Mouse (Mus musculus): ENCODE results near the gene Epha5.

Epha5 gene

GRCm38 (mm10) chr5:84298878-84299736 lies 118.1 kb downstream of the Epha5 start:
- DNase-seq (ENCODE audit: low spot score): no peak

DNA sequence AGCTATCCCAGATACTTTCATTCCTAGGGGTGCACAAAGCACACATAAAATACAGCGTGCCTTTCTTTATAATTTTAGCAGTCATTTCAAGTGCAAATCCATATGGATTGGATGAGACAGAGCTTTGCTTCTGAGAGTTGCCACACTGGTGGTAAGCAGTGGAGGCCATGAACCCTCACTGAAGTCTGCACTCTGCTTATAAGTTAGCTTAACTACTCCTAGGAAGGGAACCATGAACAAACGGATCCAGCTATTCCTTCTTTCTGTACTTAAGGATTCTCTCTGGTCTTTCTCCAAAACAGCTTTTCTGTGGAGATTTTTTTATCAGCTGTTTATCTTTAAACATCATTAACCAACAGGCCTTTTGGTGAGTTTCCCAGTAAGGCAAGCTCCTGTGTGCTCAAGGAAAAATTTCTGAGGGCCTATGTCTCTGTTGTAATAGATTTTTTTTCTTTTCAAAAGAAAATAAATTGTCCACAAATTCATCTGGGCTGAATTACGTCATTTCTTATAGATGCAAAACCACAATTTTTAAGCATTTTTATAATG lies 127.7 kb downstream of the Epha5 start:
- no peak for DNase-seq (ENCODE audit: low spot score)

- DNase-seq (ENCODE audit: low spot score): no peak
These were observed 135.7 kb downstream of the Epha5 start for GRCm38 (mm10) chr5:84281290-84282017.

DNA sequence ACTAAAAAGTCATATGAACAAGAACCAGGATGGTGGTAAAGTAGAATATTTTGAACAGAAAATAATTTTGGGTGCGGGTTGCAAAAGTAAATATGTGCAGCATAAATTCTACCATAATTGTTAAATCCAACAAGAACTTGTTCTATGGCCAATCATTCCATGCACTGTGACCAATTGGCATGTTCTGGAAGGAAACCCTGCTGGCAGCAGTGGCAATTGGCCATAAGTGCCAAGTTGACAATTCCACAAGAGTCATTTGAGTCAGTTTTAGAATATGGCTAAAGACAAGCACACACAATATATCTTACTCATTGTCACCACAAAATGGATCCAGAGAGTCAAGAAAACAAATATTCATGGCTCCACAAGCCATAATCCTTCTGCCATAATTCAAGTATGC lies 140.2 kb downstream of the Epha5 start:
- no peak for DNase-seq (ENCODE audit: low spot score)

DNA sequence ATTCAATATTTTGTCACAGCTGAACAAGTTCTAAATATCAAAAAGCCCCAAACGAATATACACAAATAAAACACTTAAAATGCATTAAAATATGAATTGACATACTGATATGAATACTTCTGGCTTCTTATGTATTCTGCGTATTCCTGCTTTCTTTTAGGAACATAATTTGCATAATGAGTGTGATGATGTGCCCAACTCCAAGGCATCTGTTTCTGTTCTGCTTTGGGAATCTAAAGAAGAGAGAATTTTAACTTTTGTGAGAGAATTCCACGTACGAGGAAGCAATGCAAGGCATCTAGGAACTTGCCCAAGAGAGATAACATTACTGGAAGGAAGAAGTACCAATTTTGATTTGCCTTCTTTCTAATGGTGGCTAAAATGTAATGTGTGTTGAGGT lies 151.8 kb downstream of the Epha5 start:
- no peak for DNase-seq (ENCODE audit: low spot score)

GRCm38 (mm10) chr5:84263999-84264398 lies 153.2 kb downstream of the Epha5 start:
- no peak for DNase-seq (ENCODE audit: low spot score)

DNA sequence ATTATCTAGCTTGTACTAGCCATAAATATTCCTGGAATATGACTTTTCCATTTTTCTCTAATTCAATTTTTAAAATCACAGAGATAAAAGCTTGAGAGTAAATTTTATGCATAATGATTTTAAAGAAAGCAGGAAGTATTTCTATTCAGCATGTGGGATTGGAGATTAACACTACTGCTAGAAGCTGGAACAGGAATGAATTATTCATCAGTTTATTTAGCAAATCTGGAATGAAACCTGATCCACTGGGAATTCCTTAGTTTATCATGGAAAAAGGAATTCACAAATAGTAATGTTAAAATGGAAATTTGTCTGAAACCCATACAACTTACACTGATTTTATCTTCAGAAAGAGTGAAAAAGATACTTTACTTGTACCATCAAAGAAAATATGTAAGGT lies 187.2 kb downstream of the Epha5 start:
- no peak for DNase-seq (ENCODE audit: low spot score)

GRCm38 (mm10) chr5:84208609-84209008 lies 208.6 kb downstream of the Epha5 start:
- DNase-seq (ENCODE audit: low spot score): no peak

- no peak for DNase-seq (ENCODE audit: low spot score)
These were observed 223.8 kb downstream of the Epha5 start for GRCm38 (mm10) chr5:84193348-84193747.

GRCm38 (mm10) chr5:84184189-84184588 lies 233.0 kb downstream of the Epha5 start:
- no peak for DNase-seq (ENCODE audit: low spot score)

DNA sequence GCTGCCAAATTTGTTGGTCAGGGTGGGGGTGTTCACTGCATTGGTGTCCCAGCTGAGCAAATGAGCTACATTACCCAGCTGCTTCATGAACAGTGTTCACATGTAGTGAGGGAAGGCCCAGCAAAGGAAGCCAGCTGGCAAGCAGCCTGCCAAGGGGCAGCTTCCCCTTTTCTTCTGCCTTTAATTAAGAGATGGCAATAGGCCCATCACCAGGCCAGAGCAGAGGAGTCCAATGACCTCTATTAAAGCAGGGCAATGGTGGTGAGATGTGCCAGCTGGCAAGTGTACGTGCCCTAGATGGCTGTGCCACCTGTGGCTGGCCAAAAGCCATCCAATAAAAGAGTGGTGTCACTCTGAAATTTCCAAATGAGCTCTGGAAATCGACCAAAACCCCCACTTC lies 264.1 kb downstream of the Epha5 start:
- no peak for DNase-seq (ENCODE audit: low spot score)

- no peak for DNase-seq (ENCODE audit: low spot score)
These were observed 275.0 kb downstream of the Epha5 start for GRCm38 (mm10) chr5:84142138-84142537.

DNA sequence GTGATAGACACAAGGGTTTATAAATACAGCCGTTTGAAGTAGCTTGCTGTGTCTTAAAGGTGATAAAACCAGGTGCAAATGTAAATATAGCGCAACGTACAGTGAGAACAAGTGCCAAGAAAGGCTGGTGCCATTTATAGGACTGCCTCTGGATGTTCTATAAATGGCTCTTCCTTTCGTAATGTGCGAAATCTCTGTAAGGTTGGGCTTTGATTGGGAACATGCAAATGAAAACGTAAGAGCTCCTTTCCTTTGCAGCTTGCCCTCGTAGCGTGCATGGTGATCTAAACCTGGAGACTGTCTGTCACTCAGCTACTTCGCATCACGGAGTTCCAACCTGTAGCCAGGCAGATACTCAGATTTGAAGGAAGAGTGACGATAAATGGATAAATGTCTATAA lies 321.2 kb downstream of the Epha5 start:
- no peak for DNase-seq (ENCODE audit: low spot score)

GRCm38 (mm10) chr5:84081321-84081720 lies 335.9 kb downstream of the Epha5 start:
- no peak for DNase-seq (ENCODE audit: low spot score)

- DNase-seq (ENCODE audit: low spot score): no peak
These were observed 346.2 kb downstream of the Epha5 start for GRCm38 (mm10) chr5:84070976-84071375.

DNA sequence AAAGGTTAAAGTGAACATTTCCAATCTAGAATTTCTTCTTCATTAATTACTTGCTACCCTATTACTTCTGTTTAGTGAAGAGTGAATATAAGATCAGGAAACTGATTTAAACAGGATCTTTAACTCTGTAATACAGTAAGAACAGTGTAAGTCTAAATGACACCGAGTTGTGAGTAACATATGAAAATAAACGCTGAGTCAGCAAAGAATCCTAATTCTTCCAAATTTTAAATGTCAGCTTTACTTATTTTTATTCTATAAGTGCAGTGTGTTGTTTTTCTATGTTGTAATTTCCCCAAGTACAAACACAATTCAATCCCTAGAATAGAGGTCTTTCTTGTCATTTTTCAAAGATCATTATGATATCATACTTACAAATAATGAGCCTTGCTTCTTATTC lies 363.3 kb downstream of the Epha5 start:
- DNase-seq (ENCODE audit: low spot score): no peak

- DNase-seq (ENCODE audit: low spot score): no peak
These were observed 379.8 kb downstream of the Epha5 start for GRCm38 (mm10) chr5:84037250-84037963.
